Mouse (Mus musculus) CD4-positive helper T cell, adult 2 months (primary cell): ENCODE measurements around the gene Slc31a2.
"Not testable (repeated sequence)": the region's sequence is repeated elsewhere in the genome, so short reads cannot be mapped to it uniquely, and the experiment has no call there.

Experiments used
- DNase-seq: peaks from one replicate; pipeline ENCODE4 v3.0.0-alpha.2; 2012; ENCODE audit warnings: low read depth, missing footprints, low spot score

Gene Slc31a2

DNA sequence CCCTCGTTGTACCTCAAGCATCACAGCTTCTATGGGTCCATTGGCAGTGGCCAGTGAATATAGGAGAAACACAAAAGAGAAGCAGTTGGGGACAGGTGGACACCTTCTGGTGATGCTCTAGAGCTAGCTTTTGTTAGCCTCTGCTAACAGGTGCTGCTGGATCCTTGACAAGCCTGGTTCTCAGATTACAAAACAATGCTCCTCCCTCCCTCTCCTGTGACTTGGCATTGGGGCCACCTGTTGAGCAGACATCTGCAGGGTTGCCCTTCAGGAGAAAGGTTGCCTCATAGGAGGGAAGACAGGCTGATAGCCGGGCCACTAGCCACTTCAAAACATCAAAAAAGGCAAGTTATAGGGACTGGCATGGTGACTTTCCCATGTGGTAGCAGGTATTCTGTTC lies at the start of gene Slc31a2:
TSS of gene Slc31a2 (plus strand) at position 287 of the 400 bp plus-strand sequence.
- no peak for DNase-seq

DNA sequence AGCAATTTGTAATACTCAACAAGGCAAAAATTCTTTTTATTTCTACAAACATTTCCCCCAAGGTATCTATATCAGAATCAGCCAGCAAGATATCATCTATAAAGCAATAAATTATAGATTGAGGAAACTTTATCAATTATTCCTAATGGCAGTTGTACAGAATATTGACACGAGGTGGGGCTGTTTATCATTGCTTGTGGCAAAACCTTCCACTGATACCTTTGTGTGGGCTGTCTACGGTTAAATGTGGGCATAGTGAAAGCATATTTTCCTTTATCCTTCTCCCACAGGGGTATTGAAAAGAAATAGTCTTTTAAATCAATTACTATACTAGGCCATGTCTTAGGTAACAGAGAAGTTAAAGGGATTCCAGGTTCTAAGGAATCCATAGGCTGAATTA lies 48.9 kb upstream of the Slc31a2 start:
- no peak for DNase-seq

DNA sequence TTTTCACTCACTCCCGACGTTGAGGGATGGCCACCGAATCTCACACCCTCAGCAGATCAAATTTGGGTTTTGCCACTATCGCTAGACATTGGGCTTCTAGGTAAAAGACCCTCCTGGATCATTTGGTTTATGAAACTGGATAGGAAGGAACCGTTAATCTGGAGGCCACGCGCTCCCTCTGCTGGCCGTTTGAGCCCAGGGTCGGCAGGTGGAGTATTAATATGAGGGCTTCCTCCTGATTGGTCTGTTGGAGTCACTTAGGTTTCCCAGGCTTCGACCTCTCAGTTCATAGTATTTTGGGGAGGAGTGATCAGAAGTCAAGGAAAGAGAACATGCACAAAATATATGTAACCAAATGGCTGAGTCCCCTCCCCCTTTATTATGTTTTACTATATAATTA lies 34.0 kb upstream of the Slc31a2 start:
- no peak for DNase-seq

DNA sequence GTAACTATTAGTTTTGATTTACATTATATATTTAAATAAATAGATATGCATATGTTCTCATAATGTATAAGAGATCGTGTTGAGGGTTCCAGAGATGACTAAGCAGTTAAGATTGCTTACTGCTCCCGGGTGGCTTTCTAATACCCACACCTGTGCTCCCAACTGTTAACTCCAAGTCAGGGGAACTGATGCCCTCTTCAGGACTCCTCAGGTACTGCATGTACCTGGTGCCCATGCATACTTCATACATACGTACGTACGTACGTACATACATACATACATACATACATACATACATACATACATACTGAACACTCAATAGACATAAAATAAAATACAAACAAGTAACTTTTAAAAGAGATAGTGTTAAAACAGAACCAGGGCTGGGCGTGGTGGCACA lies 32.9 kb upstream of the Slc31a2 start:
- no peak for DNase-seq

DNA sequence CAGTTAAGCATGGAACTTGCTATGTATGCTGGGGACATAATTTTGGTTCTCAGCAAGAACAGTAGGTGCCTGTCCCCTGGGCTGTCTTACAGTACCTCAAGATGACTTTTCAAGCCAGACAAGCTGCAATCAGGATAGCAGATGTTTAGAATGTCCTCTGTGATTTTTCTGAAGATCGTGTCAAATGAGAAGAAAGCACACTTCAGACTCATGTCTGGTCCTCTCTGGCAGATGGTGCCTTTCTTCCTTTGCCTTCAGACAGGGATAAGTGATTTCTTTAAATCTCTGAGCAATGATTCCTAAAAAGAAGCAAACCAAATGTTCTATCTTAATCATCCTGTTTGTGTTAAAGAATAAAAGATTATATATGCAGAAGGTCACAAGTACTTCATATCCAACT lies 32.2 kb upstream of the Slc31a2 start:
- DNase-seq: no peak

DNA sequence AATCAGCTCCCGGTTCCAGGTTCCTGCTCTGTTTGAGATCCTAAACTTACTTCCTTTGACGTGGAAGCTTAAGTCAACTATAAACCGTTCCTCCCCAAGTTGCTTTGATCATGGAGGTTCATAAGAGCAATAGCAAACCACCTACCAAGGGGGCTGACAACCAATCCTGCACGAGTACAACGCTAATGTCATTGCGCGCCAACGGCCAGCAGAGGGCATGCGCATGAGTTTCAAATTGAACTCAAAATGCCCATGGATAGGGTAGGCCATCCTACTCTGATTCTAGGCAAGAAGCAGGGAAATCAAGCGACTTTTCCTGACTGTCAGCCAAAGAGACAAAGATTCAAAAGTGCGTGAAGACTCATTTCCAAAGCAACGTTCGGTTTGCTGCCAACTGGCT lies 31.6 kb upstream of the Slc31a2 start, which contains the start of gene Zfp37:
TSS of gene Zfp37 (minus strand) at position 279 of the 400 bp plus-strand sequence.
- DNase-seq: no peak

DNA sequence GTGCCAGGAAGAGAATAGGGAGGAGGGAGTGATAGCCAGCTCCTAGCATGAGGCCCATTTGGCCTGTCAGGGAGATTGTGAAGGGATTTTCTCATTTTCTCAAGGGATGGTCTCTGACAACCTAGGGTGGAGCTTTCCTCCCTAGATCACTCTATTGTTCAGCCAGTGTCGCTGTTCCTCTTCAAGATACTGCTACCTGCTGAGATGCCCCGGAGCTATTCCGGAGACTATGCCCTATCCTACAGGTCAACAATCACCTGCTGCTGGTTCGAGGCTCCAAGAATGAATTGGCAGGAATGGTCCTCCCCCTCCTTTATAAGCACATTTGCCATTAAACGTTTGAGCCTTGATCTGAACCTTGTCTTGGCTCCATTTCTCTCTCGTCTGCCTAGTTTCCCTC lies 21.8 kb upstream of the Slc31a2 start:
- DNase-seq: no peak

DNA sequence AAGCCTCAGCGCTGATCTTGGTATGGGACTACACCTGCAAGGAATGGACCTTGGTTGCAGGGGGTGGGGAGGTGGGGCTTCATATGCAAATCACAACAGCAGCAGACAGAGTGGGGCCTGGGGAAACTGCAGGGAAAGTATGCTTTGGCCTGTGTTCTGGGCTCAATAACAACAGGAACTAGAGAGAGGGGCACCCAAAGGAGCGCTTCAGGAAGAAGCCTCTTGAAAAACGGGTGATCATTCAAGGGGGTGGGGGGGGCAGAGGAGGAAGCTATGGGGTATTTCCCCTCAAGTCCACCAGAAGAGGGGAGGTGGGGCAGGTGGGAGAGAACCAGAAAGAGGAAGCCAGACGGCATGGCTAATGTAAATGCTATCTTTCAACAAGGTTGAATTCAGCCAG lies 14.0 kb upstream of the Slc31a2 start:
- no peak for DNase-seq

DNA sequence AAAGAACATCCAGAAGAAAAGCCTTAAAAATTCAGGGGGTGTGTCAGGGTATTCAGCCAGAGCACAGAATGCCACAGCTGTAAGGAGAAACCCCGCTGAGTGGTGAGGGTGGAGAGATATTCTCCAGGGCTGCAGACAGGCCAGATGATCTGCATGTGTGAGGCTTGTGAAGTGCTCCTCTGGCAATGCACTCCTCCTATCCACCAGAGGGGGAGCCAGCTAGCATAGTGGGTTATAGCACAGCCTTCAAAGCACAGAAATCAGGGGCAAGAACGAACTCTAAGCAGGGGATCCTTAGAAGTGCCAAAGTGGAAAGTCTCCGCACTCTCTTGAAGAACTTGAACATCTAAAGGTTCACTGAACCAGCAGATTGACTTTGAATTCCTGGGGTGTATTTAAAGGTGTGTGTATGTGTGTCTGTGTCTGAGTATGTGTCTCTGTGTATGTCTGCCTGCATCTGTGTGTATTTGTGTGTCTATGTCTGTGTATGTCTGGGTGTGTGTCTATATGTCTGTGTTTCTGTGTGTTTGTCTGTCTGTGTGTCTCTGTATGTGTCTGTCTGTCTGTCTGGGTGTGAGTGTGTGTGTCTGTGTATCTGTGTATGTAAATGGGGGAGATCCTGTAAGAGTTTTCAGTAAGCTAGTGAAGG lies 11.3 kb upstream of the Slc31a2 start:
- no peak for DNase-seq

DNA sequence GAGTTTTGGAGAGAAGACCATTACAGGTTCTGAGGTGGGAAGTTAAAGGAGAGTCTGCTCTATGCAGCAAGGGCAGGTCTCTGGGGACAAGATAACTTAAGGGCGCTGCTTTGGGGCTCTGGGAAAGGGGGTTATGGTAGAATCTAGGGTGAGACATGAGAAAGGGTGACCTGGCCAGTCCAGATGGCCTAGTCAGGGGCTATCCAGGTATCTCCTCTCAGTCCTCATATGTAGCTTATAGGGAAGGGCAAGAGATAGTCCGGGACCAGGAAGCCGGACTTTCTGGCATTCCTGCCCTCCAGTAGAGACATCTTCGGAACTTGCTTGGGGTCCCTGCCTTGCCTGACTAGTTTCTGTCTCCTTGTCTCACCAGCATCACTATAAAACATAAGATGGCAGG lies 10.6 kb upstream of the Slc31a2 start:
- DNase-seq: no peak

DNA sequence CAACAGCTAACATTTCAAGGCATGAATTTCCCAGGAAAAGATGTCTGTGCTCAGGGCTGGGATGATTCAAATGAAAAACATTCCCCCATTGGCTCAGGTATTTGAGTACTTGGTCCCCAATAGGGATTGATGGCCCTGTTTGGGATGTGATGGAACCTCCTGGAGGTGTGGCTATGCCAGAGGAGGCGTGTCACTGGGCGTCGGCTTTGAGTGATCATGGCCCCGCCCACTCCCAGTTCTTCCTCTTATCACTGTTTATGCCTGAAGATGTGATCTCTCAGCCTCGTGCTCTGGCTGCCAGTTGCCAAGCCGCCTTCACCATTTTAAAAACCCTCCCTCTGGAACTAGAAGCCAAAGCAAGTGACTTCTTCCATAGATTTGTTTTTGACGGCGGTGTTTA lies 7.8 kb upstream of the Slc31a2 start:
- no peak for DNase-seq

DNA sequence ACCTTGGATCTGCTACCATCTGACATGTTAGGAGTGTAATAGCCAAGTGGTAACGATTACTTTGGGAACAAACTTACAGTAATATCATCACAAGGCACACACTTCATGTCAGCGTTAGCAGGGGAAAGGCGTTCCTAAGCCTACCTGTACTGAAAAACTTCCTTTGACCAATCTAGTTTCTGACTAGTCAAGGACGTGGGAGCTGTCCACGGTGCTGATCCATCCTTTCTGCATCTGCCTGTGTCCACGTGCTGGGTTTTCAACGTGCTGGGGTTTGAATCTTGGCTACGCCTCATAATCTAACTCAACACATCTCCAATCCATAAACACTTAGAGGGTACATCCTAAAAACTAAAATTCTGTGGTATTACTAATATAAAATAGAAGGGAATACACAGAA lies 5.4 kb upstream of the Slc31a2 start:
- DNase-seq: no peak

DNA sequence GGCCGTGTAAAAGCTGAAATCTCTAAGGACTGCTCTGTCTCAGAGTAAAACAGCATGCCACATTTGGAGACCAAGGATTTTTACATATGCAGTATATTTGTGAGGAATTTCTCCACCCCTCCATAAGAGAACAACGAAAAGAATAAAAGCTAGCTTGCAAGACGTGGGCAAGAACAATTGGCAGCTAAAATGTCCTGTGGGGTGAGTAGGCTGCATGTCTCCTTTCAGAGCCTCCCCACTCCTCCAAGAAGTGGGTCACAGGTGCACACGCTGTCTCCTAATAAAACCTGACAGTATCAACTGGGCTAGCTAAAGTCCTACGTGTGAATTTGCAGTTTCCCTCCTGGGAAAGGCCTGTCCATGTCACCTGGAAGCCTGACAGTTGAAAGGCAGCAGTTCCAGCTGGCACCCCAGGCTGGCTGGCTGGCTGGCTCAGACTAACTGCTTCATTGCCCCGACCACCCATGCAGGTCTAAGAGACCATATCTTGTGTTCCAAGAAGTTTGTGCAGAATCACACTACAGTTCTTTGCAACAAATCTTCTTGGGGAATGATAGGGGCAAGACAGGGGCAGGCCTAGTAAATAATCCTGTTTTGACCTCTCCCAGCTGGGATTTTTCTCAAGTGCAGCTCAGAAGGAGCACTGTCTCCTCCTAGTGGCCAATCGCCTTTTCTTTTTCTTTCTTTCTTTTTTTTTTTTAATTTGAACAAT lies 927 bp downstream of the Slc31a2 start:
- no peak for DNase-seq

DNA sequence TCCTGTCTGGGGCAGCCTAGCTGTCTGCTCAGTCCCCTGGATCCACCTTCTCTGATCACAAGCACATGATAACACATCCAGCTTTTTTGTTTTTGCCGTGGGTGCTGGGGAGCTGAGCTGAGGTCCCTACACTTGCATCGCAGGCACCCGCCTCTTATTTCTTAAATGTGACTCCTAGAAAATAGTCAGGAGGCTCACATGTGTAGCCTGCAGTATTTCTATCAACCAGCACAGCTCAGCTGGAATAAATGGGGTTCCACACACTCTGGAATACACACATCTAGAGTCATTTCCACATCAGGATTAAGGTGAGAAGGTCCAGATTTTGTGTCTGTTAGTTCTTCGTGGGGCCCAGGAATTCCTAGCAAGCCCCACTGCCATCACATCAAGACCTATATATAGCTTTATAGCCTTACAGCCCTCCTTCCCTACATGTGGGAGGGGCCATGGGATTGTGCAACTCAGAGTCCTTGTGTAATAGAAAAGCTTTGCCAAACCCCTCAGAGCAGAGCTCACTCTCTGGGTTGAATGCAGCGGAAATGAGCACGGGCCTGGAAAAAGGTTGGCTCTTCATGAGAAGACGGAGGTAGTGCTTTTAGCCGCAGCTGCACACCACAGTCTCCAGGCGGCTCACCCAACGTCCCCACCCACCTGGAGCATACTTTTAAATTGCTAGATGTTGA lies 2.9 kb downstream of the Slc31a2 start:
- DNase-seq: no peak

DNA sequence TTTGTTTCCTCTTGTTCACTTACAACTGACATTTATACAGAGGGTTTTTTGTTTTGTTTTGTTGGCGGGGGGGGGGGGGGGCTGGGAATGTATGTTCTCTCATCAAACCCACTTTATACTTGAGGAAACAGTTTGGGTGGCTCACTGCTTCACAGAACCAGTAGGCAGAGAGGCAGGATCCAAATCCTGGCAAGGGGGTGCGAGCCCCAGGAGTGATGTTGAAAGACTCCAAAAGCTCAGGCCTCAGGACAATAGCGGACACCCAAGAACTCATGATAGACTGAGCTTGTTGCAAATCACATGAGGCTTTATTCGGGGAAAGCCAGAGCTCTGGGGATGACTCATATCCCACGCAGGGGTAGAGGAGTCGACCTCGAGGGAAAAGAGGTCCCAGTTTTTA lies 3.7 kb downstream of the Slc31a2 start:
- DNase-seq: not testable (repeated sequence)

DNA sequence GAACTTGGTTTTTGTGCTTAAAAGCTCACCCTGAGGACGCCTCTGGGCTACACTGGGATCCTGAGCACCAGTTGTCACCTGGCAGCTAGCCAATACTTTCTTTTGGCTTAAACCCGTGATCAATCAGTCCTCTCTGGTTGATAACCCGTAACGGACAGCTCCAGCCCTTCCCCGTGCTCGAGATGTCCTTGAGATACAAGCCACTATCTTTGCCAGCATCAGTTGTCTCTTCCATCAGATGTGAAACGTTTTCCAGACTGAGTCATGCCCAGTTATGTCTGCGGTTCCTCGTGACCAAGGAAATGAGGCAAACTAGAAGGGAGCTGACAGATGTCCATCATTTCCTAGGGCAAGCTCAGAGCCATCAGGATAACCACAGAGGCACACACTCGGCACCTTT lies 4.7 kb downstream of the Slc31a2 start:
- DNase-seq: no peak

DNA sequence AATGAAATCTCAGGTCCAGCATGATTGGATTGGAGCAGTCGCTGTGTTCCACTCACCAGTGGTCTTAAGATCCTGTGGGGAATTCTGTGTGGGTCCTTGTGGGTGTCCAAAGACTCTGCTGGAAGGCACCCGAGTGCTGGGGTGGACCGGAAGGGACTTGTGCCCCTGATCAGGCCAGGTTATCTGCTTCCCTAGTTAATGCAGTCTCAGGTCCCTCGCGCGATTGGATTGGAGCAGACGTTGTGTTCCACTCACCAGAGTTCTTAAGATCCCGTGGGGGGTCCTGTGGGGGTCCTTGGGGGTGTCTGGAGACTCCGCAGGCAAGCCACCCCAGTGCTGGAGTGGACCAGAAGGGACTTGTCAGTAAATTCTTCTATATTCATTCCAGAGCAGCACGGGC lies 10.3 kb downstream of the Slc31a2 start:
- no peak for DNase-seq

DNA sequence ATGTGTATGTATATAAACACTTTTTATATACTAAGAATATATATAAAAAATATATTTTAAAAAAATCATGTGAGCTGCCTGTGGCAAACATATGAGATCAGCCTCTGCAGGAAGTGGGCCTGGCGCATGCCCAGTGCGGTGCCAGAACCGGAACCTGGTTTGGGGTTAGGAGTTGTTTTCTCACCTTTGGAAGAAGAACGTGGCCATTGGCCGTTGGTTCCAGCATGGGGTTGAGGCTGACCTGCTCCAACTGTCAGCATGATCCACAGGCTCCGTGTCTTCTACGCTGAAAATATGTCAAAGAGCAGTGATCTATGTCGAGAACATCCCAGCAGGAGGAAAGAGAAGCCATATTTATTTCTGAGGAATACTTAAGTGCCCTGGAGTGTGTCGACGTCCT lies 11.6 kb downstream of the Slc31a2 start:
- no peak for DNase-seq

DNA sequence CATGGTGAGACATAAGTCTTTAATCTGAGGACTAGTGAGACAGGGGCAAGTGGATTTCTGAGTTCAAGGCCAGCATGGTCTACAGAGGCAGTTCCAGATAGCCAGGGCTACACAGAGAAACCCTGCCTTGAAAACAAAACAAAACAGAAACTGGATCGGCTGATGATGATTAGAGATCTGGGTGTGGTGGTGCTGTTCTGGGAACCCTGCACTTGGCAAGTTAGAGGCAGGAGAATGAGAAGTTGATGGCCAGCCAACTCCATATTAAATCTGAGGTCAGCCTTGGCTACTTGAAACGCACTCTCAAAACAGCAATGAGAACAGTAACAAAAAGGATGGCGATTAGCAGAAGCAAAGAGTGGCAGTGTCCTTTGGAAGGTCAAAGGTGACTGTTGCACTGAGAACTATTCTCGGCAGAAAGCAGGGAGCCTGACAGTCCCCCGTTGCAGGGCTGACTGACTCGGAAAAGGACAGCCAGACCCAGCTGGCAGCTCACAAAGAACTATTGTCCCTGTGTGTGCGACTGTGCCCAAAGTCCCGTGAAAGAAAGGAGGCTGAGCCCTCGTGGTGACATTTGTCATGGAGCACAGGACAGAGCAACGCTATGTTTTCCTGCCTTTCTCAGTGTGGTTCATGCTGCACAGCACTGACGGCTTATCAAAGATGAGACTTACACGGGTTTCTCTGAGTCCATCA lies 12.6 kb downstream of the Slc31a2 start:
- DNase-seq: no peak

DNA sequence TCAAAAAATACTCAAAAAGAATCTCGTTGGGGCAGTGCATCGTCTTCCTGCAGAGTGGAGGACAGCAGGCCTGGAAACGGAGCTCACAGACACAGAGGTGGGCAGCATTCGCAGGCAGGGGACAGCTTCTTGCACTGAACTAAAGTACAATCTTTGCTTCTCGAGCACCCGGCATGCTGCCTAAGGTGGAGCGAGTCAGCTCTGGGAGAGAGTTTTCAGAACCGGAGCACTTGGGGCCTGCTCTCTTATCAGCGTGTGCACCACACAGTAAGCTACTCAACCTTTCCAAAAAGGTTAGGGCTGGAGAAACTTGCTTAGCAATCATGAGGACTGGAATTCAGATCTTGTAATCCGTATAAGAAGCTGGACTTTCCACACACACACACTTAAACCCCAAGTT lies 14.3 kb downstream of the Slc31a2 start:
- DNase-seq: no peak

DNA sequence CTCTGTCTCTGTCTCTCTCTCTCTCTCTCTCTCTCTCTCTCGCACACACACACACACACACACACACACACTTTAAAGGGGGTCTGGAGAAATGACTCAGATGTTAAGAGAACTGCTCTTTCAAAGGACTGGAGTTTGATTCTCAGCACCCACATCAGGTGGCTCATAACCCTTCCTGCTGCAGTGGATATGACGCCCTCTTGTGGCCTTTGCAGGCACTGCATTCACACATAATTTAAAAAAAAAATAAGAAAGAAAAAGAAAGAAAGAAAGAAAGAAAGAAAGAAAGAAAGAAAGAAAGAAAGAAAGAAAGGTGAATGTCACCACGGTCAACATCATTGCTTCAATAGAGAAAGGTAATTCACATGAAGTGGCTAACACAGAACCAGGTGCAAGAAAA lies 14.9 kb downstream of the Slc31a2 start:
- no peak for DNase-seq

DNA sequence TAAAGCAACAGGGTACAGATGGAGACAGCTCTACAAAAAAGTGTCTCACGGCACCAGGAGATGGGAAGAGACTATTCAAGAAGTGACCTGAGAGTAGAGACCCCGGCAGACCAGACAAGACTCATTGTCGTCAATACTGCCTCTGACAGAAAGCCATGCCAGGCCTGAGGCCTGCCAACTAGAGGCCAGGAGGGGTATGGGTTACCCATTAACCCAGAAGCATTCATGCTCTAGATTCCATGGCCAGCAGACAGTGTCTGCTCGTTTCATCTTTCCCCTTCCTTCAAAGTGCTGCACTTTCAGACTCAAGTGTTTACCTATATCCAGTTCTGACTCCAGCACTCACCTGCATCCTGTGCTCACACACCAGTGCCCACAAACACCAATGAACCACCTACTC lies 15.7 kb downstream of the Slc31a2 start:
- DNase-seq: no peak
